Mouse (Mus musculus): ENCODE measurements around the gene Rasgef1b.
"Not testable (repeated sequence)": the region's sequence is repeated elsewhere in the genome, so short reads cannot be mapped to it uniquely, and the experiment has no call there.

The Rasgef1b gene

GRCm38 (mm10) chr5:99238150-99238549 lies 490.7 kb downstream of the Rasgef1b start:
- no peak for DNase-seq

DNA sequence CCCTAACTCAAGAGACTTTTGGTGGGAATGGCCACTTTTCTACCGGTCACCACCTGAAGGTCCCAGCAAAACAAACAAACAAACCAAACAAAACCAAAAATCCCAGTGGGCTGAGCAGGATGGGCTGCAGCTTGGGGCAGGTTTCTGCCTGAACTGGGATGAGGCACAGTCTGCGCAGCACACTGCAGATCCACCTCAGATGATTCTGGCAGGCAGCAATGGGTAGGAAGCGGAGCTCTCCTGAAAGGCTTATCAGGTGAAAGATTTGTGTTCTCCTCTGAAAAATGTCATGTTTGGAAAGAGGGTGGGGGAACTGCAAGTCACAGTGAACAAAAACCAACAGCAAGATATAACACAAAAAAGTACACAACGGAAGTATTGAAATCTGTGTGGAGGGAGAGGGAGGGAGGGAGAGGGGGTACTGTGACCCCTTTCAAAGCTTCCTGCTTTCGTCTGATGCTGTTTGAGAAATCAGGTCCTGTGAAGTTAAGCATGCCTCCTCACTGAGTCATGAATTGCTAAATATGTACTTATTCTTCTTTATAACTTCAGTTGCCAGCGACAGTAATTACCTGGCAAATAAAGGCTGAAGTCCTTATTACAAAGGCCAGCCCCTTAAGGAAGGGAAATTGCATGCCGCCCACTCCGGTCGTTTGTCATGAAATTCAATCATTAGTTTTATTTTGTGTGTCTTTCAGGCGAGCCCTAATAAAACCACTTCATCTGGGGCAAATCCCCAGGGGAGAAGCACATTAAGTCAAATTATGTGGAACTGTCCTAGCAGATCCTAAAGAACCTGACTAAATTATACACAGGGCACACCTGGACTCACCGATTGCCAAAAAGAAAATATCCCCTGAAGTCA lies 491.7 kb downstream of the Rasgef1b start:
- DNase-seq = no peak

DNA sequence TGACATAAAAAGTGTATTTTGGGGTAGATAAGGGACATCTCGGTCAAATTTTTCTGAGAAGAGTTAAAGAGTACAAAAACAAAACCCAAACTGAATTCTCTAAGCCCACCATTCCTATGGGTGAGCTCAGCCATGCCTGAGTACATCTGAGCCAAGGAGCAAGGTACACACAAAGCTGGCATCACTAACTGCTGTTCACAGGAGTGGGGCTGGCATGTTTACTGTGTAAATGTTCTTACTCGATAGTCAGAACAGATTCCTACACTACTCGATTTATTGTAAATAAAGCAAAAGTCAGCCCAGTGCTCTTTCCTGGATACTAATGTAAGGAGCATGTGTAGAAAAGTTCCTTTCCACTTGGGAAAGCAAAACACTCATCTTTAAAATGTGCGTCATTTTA lies 492.4 kb downstream of the Rasgef1b start:
- DNase-seq = no peak

DNA sequence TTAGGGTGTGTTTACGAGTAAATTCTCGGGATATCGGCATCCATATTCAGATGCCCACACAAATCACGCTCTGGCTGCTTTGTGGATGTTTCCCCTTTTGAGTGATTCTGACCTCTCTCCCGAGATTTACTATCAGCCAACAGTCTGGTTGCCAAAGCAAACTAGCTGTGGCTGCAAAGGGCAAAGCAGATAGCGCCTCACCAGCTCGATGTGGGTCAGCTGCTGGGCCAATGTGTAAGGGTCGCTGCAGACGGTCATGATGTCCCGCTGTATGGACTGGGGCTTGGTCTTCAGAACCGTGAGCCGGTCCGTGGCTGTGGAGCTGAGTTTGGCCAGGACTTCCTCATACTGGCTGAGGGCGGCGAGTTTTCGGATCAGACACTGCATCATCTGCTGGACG lies 494.6 kb downstream of the Rasgef1b start:
- DNase-seq = no peak

- no peak for DNase-seq
These were observed 495.7 kb downstream of the Rasgef1b start for GRCm38 (mm10) chr5:99233176-99233575.

GRCm38 (mm10) chr5:99232410-99232809 lies 496.5 kb downstream of the Rasgef1b start:
- no peak for DNase-seq

DNA sequence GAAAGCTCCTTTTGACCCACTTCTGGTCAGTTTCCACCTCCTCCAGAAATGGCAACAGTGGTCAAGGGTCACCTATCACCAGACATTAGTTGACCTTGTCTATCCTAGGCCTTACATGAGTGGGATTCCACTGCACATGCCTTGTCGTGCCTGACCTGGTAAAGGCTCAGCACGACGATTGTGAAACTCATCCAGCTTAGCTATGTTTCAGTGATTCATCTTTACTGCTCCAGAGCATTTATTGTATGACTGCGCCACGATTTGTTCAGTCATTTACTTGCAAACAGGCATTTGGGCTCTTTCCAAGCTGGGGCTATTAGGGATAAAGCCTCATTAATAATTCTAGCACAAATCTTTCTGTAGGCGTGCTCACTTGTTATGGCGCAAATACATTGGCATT lies 498.4 kb downstream of the Rasgef1b start:
- DNase-seq = no peak

DNA sequence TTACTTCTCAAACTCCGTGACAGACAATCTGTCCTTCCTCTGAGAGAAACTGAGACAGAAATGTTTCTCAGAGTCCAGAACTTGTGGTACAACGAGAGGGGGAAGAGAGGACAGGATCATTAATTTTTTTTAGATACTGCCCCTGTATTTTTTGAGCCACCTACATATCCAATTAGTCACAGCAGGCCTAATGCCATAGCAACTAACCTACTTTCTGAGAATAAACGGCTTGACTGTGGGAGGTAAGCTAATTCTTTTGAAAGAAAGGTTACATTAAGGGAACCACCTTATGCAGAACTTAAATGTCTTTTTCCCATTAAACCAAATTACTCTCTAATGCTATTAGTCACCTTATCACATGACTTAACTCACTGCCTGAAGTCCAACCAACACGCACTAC lies 501.5 kb downstream of the Rasgef1b start:
- no peak for DNase-seq

GRCm38 (mm10) chr5:99224571-99225011 lies 504.3 kb downstream of the Rasgef1b start:
- DNase-seq = peak; percentile 48

GRCm38 (mm10) chr5:99223869-99224498 lies 504.9 kb downstream of the Rasgef1b start:
- DNase-seq = no peak

- DNase-seq = peak; percentile 48
These were observed 510.5 kb downstream of the Rasgef1b start for GRCm38 (mm10) chr5:99218385-99218784.

DNA sequence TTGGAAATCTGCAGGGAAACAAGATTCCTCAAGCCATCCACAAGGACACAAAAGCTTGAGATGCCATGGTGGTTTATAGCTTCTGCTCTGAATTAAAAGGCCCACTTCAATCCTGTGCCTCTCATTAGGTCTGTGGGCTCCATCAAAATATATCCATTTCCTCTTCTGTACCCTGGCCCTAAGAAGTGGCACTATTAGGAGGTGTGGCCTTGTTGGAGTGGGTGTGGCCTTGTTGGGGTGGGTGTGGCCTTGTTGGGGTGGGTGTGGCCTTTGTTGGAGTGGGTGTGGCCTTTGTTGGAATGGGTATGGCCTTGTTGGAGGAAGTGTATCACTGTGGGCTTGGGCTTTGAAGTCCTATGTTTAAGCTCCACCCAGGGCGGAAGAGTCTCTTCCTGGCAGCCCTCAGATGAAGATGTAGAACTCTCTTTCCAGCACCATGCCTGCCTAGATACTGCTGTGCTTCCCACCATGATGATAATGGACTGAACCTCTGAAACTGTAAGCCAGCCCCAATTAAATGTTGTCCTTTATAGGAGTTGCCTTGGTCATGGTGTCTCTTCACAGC lies 512.2 kb downstream of the Rasgef1b start:
- not testable (repeated sequence) for DNase-seq

- DNase-seq = no peak
These were observed 513.4 kb downstream of the Rasgef1b start for GRCm38 (mm10) chr5:99215207-99216157.

- DNase-seq = peak; percentile 82
These were observed 514.5 kb downstream of the Rasgef1b start for GRCm38 (mm10) chr5:99214400-99214799.

DNA sequence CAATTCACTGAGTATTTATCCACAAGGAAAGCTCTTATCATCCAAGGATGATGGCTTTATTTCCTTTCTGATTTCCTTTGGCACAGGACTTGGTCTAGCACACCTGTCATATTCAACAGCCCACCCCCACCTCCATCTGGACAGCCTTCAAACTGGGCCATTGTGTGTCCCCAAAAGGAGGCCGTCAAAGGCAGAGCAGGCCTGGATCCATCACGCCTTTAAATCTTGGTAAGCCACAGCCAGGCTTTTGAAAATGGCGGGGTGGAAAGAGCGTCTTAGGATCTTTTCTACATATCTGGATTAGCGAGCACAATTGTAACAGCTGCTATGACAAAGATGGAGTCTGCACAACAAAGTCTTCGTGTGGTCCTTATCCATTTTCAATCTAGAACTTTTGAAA lies 515.7 kb downstream of the Rasgef1b start:
- no peak for DNase-seq

DNA sequence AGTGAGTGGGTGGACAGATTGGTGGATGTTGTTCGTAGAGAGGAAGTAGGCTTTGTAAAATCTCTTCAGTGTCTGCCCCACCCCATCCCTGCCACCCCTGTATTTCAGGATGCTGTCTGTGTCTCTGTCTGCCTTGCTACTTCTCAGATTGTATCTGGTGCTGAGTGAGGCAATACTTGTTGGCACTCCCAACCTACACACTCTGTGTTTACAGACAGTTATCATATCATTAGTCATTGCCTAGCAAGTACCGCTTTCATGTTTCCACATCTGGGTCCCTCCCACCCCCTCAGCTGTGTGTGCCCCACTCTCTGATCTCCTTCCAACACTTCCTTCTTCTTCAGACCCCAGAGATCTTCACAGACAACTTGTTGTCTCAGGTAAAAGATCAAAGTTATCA lies 525.4 kb downstream of the Rasgef1b start:
- DNase-seq = no peak

- peak; percentile 70 for DNase-seq
These were observed 526.6 kb downstream of the Rasgef1b start for GRCm38 (mm10) chr5:99202074-99202837.

DNA sequence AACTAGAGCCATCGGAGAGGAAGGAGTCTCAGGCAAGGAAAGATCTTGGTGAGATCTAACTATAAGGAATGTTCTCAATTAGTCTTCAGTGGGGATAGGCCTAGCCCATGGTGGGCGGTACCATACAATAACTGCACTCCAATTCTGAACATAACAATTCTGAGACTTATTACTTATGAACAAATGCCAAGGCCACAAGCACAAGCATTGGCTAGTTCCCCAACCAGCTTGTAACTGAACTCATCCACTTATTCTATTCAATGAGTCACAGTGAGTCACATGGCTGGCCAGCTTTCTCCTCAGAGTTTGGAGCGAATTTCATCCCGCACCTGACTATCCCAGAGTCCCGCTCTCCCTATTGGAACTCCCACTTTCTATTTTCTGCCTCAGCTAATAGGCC lies 533.4 kb downstream of the Rasgef1b start:
- DNase-seq = no peak

GRCm38 (mm10) chr5:99190941-99191800 lies 537.7 kb downstream of the Rasgef1b start:
- no peak for DNase-seq

GRCm38 (mm10) chr5:99183637-99184036 lies 545.2 kb downstream of the Rasgef1b start:
- DNase-seq = no peak
